Mouse (Mus musculus) liver, embryonic 11.5 days (tissue): Measurements from ENCODE around the gene E130308A19Rik. TPM values are rescaled to one million over a fixed set of nuclear protein-coding genes. Genes with fewer than 3 reads are reported as not detected.

ENCODE experiments used
- ATAC-seq: fragments of 200-750 bp; cut with Nextera tagmentation; replicated peaks from 2 replicates; pipeline ENCODE4 v1.8.0; 2017; ENCODE audit warnings: moderate number of reproducible peaks, mild to moderate bottlenecking, moderate TSS enrichment, moderate library complexity; ENCODE audit not compliant: low FRiP score
- DNase-seq: peaks from one replicate; pipeline ENCODE4 v3.0.0-alpha.2; 2017; ENCODE audit warnings: low spot score
- H3K27ac ChIP-seq: fragments of 300-500 bp; sonication (generic); 2 replicates; pipeline ENCODE4 v1.5.1; 2014; ENCODE audit warnings: mild to moderate bottlenecking, low read depth, low read length, control low read depth
- H3K27me3 ChIP-seq: fragments of 300-500 bp; sonication (generic); replicated peaks from 2 replicates; pipeline ENCODE4 v1.6.1; 2014; ENCODE audit warnings: low read length, mixed read lengths; ENCODE audit not compliant: control insufficient read depth, insufficient read depth
- H3K36me3 ChIP-seq: fragments of 300-500 bp; sonication (generic); 2 replicates; pipeline ENCODE4 v1.6.1; 2014; ENCODE audit warnings: mild to moderate bottlenecking, low read length, moderate library complexity, mixed read lengths; ENCODE audit not compliant: control insufficient read depth, insufficient read depth
- H3K4me1 ChIP-seq: fragments of 300-500 bp; sonication (generic); replicated peaks from 2 replicates; pipeline ENCODE4 v1.6.1; 2014; ENCODE audit warnings: low read length, mixed read lengths; ENCODE audit not compliant: control insufficient read depth, insufficient read depth
- H3K4me2 ChIP-seq: fragments of 300-500 bp; sonication (generic); 2 replicates; pipeline ENCODE4 v1.6.1; 2014; ENCODE audit warnings: mild to moderate bottlenecking, control low read depth, moderate library complexity
- H3K4me3 ChIP-seq: fragments of 300-500 bp; sonication (generic); 2 replicates; pipeline ENCODE4 v1.5.1; 2014; ENCODE audit warnings: low read depth, low read length, control low read depth
- H3K9ac ChIP-seq: fragments of 300-500 bp; sonication (generic); 2 replicates; pipeline ENCODE4 v1.6.1; 2014; ENCODE audit warnings: low read depth, low read length, control low read depth
- H3K9me3 ChIP-seq: fragments of 300-500 bp; sonication (generic); 2 replicates; pipeline ENCODE4 v1.6.1; 2016; ENCODE audit warnings: low read length, inconsistent platforms, mixed read lengths; ENCODE audit not compliant: control insufficient read depth
- WGBS: fragments of 180-500 bp; shearing (Covaris S2); extraction: QIAGEN DNeasy Blood & Tissue Kit; methylation state at CpG from one replicate; pipeline ENCODE4 v1.1.7; 2014; 5-methylcytosine and 5-hydroxymethylcytosine counted together
- polyA plus RNA-seq: library from polyadenylated mRNA; unstranded; fragments of >200 nt; fragmentation: Nextera tagmentation; extraction: Ambion mirVana; gene quantifications from 2 replicates; pipeline ENCODE4 v1.2.1, GENCODE M21; 2014

E130308A19Rik gene
- polyA plus RNA-seq, 1 experiment from 2014 or later: 18.5 TPM

DNA sequence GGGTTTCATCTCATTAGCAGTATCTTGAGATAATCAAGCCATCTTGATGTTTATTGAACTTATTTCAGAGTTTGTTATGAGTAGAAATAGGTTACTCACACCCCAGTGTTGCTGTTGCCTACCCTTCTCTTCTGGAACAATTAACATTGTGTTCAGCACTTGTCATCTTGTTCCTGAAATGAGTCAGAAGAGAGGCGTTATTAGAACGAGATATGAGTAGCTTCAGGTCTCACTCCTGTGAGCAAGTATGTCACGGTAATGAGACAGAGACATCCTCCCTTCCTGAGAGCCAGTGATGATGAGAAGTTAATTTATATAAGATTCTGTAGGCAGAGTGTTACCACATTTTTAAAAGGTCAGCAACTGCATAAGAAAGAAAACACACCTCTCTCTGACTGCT, 56.5 kb downstream of the E130308A19Rik start:
- Histone ChIP-seq H3K4me3 (no peak overlapping the region), H3K27ac (peak overlapping the region; percentile 73), H3K4me2 (peak overlapping the region; percentile 53), H3K9ac (no peak overlapping the region), H3K36me3 (no peaks in the 10 kb centered on the region), H3K9me3 (no peaks in the 10 kb centered on the region), H3K27me3 (no peaks in the 10 kb centered on the region), H3K4me1 (peaks cover 45% of the 10 kb centered on the region)
- DNase-seq (no peak), ATAC-seq (no peak)
- 43% methylated on average over 3 of the region's 3 CpGs for WGBS

DNA sequence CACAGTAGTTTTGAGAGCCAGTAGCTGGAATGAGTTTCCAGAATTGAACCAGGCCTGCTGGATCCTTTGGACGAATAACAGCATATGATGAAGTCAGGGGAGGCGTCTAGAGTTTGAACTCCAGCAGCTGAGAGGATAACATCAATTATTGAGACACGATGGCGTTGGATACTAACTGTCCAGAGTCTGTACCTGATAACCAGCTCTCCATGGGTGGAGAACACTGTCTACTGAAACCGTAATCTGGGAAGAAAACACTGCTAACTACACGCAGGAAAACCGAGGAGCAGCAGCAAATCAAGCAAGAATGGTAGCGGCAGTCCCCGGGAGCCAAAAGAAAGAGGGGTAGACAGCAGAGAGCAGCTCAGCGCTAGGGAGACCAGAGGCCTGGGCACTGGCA, 56.9 kb downstream of the E130308A19Rik start:
- no peaks in the 10 kb centered on the region for H3K27me3 ChIP-seq
- 0 out of 2 replicates have a peak overlapping the region, but pooled peaks have one; percentile 30 for H3K9ac ChIP-seq
- H3K9me3 ChIP-seq: no peaks in the 10 kb centered on the region
- no peak for DNase-seq
- peaks cover 45% of the 10 kb centered on the region for H3K4me1 ChIP-seq
- ATAC-seq: peak; percentile 74
- 42% methylated on average over 10 of the region's 10 CpGs for WGBS
- peak overlapping the region; percentile 73 for H3K27ac ChIP-seq
- H3K4me2 ChIP-seq: peak overlapping the region; percentile 53
- no peaks in the 10 kb centered on the region for H3K36me3 ChIP-seq
- H3K4me3 ChIP-seq: no peak overlapping the region

DNA sequence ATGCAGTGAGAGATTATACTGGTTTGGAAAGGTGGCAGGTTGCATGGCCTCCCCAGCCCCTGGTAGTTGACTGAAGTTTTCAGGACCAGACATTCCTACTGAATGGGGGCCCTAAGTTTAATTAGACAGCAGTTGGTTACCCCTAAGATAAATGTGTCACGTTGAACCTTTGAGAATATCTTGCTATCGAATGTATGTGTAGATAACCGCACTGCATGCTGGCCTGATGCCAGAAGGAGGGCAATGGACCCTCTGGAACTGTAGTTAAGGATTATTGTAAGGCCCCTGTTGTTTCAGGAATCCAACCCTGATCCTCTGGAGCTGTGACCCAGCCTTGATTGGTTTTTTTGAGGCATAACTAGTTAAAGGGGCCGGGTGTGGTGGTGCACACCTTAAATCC, 58.3 kb downstream of the E130308A19Rik start:
- no peak overlapping the region for H3K27ac ChIP-seq
- peak overlapping the region; percentile 53 for H3K4me2 ChIP-seq
- DNase-seq: no peak

DNA sequence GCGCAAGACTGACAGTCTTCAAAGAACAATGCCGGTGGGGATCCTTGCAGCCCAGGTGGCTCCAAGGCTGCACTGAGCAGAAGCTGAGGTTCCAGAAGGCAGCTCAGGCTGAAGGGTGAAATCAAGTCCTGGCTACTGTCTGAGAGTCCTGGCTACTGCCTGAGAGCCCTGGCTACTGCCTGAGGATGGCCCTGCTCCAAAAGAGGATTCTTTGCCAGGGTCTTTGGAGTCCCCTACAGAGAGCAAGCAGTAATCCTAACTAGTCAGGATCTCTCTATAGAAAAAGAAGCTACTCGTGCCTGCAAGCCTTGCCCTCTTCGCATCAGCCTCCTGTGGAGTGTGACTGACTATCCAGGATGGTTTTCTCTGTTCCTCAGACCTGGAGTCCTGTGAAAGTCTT, 60.7 kb downstream of the E130308A19Rik start:
- Histone ChIP-seq H3K4me2 (no peak overlapping the region), H3K4me3 (no peak overlapping the region), H3K9me3 (no peaks in the 10 kb centered on the region), H3K27me3 (no peaks in the 10 kb centered on the region), H3K36me3 (no peaks in the 10 kb centered on the region), H3K27ac (no peak overlapping the region), H3K9ac (no peak overlapping the region), H3K4me1 (peaks cover 46% of the 10 kb centered on the region)
- no peak for DNase-seq
- ATAC-seq: no peak
- 82% methylated on average over 4 of the region's 4 CpGs for WGBS

More for the DNA sequence above, 58.3 kb downstream of the E130308A19Rik start:
- 54% methylated on average over 4 of the region's 4 CpGs for WGBS
- no peak overlapping the region for H3K4me3 ChIP-seq
- no peak overlapping the region for H3K9ac ChIP-seq
- H3K4me1 ChIP-seq: peaks cover 52% of the 10 kb centered on the region
- H3K9me3 ChIP-seq: no peaks in the 10 kb centered on the region
- no peaks in the 10 kb centered on the region for H3K36me3 ChIP-seq
- no peaks in the 10 kb centered on the region for H3K27me3 ChIP-seq
- no peak for ATAC-seq

DNA sequence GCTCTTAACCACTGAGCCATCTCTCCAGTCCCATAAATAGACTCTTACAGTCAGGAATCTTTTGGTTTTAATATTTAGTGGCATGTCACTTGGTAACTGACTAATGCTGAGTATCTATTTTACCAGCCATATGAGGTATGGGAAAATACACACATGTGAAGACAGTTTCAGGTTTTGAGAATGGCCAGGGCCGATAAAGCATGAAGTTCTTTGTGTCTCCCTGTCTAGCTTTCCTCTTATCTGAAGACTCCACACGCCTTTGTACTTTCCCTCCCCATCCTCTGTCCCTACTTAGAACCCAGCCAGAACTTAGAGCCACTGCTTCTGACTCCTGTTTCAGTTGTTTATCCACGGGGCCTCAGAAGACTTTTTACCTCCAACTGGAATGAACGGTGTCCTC, 63.0 kb downstream of the E130308A19Rik start:
- ATAC-seq: peak; percentile 97
- no peak for DNase-seq
- H3K9me3 ChIP-seq: no peaks in the 10 kb centered on the region
- WGBS: 49% methylated on average over 4 of the region's 4 CpGs
- H3K36me3 ChIP-seq: no peaks in the 10 kb centered on the region
- peak overlapping the region; percentile 39 for H3K4me2 ChIP-seq
- H3K27ac ChIP-seq: peak overlapping the region; percentile 58
- H3K27me3 ChIP-seq: no peaks in the 10 kb centered on the region
- H3K4me1 ChIP-seq: peaks cover 24% of the 10 kb centered on the region
- H3K4me3 ChIP-seq: no peak overlapping the region
- peak overlapping the region; percentile 1; the same call in 1 of the 2 replicates for H3K9ac ChIP-seq

DNA sequence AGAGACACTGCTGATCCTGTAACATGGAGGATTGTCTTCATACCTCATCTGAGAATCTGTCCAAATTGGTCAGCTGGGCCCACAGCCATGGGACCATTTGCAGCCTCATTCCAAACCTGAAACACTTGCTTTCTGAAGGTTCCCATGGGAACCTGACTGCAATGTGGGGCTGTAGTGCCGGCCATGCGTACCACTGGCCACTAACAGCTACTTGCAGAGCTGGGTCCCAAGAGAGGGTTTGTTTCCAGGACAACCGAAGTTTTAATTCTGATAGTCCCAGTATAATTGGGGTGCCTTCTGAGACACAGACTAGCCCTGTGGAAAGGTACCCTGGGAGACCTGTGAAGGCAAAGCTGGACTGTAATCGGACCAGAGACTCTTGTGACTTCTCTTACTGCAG, 64.1 kb downstream of the E130308A19Rik start:
- Histone ChIP-seq H3K4me1 (peaks cover 15% of the 10 kb centered on the region), H3K27ac (no peak overlapping the region), H3K36me3 (no peaks in the 10 kb centered on the region), H3K27me3 (no peaks in the 10 kb centered on the region), H3K9ac (no peak overlapping the region), H3K4me2 (no peak overlapping the region), H3K4me3 (no peak overlapping the region), H3K9me3 (no peaks in the 10 kb centered on the region)
- ATAC-seq (no peak), DNase-seq (no peak)
- 92% methylated on average over 4 of the region's 4 CpGs for WGBS

DNA sequence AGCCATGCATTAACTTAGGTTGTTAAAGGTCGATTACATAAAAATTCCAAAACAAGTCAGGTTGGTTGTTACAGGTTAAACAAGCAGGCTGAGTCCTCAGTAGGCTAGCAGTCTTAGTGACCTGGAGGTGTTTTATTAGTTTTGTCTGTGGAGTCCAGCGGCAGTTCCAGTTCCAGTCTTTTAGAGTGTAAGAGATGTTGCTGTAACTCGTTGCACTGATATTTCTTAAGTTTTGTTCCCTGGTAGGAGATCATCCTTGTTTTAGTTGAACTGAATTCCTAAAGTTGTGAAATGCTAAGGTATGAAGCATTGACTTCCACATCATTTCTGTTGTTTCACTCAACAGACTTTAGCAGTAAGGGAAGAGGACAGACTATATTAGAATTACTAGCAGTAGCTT, 70.8 kb downstream of the E130308A19Rik start:
- Histone ChIP-seq H3K4me2 (no peak overlapping the region), H3K4me1 (0 out of 2 replicates have a peak, but pooled peaks cover 4% of the 10 kb centered on the region), H3K27me3 (no peaks in the 10 kb centered on the region), H3K9ac (no peak overlapping the region), H3K9me3 (no peaks in the 10 kb centered on the region), H3K36me3 (no peaks in the 10 kb centered on the region), H3K4me3 (no peak overlapping the region), H3K27ac (no peak overlapping the region)
- no peak for ATAC-seq
- DNase-seq: no peak
- WGBS: 86% methylated on average over 3 of the region's 3 CpGs

DNA sequence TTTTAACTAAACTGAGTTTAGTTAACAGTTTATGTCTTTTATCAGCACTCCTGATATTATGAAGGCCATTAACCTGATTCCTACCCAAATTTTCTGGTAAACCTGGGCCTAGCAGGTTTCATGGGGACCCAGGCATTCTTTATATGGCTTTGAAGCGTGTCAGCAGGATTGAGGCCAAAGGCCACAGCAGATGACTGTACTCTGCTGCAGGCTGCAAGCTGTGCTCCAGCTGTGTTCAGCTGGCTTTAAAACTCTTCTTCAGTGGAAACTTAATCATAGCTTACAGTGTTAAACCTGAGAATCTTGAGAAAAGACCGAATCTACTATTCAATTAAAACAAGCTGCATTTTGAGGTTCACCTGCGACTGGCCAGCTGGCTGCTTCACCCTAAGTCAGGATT, 71.9 kb downstream of the E130308A19Rik start:
- Histone ChIP-seq H3K9ac (no peak overlapping the region), H3K9me3 (no peaks in the 10 kb centered on the region), H3K27ac (no peak overlapping the region), H3K4me3 (no peak overlapping the region), H3K36me3 (no peaks in the 10 kb centered on the region), H3K4me1 (0 out of 2 replicates have a peak, but pooled peaks cover 4% of the 10 kb centered on the region), H3K27me3 (no peaks in the 10 kb centered on the region), H3K4me2 (no peak overlapping the region)
- DNase-seq (no peak), ATAC-seq (no peak)
- 80% methylated on average over 3 of the region's 3 CpGs for WGBS

DNA sequence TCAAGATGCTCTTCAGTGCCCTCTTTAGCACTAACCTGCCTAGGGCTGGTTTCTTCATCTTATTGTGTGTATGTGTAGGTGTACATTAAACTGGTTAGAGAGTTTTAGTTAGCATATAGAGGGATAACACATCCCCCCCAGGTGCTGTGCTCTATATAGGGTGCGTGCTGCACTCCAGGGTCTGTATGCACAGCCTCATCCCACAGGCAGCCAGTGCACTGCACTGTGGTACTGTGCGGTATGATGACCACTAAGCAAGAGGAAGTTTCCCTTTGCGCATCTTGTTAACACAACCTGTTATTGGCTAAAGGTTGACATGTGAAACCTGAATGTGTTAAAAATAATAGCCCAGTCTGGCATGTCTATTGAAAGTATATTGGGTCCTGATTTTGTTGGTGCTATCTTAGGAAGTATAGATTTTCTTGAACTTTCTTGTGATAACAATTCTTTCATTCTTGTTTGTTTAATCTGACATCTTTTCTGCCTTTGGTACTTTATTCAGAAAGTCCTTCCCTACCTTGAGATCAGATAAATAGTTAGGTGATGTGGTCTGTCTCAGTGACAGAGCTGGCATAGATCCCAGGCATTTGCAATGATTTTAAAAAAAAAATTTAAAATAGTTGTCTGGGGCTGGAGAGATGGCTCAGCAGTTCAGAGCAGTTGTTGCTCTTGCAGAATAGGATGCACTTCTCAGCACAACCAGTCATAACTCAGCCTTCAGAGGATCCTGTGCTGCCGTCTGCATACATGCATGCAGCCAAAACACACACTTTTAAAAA, 73.2 kb downstream of the E130308A19Rik start:
- 0 out of 2 replicates have a peak, but pooled peaks cover 4% of the 10 kb centered on the region for H3K4me1 ChIP-seq
- H3K27ac ChIP-seq: no peak overlapping the region
- no peak for DNase-seq
- no peaks in the 10 kb centered on the region for H3K9me3 ChIP-seq
- H3K9ac ChIP-seq: no peak overlapping the region
- no peak overlapping the region for H3K4me3 ChIP-seq
- WGBS: 89% methylated on average over 4 of the region's 4 CpGs
- H3K27me3 ChIP-seq: no peaks in the 10 kb centered on the region
- H3K36me3 ChIP-seq: no peaks in the 10 kb centered on the region
- H3K4me2 ChIP-seq: no peak overlapping the region
- ATAC-seq: no peak
